Mouse (Mus musculus): ENCODE measurements around the gene Fam8a1.
A peak's percentile ranks its signal among the peaks of the same experiment; 100 is the strongest.

The Fam8a1 gene

DNA sequence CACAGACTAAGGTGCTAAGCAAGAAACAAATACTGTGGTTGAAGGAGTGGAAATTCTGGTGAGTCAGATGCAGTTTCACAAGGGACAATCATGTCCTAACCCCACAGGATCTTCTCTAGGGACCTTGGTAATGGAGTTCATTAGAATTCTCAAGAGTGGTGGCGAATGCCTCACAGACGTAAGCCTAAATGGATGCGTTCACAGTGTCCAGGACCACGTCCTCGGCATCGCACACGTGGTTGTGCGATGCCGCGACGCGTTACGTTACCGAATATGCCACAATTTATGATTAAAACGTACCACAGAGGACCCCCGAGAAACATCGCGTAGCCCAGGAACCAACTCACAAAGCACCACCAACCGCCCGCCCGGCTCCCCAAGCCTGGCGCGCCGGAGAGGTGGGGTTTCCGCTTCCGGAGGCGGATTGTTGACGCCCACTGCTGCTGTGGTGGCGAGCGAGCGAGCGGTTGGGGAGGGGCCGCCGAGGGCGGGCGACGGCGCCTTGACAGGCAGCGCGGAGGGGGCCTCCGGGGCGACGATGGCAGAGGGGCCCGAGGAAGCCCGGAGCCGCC lies at the start of gene Fam8a1:
Fam8a1 (plus strand) TSS at position 475 of the 572 bp plus-strand sequence.
- peak; percentile 84 to 90 for DNase-seq (ENCODE audit: low spot score in 2 of 2)

DNA sequence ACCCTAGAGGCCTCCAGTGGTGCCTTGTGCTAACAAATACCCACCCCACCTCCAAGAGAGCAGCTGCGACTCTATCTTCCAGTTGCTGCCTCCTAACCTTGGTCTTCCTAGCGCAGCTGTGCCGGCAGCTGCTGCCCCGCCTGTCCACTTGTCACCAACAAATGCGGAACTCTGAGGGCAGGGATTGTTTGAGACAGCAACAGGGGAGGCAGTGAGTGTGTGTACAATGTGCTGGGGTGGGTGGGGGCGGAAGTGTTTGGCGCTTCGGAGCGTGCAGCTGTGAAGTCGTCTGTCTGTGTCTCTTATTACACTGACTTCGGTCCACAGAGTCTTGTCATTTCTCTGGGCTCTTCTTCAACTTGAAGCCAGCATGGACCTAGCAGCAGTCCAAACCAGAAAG lies 49.7 kb upstream of the Fam8a1 start:
- no peak for DNase-seq (ENCODE audit: low spot score in 2 of 2)

DNA sequence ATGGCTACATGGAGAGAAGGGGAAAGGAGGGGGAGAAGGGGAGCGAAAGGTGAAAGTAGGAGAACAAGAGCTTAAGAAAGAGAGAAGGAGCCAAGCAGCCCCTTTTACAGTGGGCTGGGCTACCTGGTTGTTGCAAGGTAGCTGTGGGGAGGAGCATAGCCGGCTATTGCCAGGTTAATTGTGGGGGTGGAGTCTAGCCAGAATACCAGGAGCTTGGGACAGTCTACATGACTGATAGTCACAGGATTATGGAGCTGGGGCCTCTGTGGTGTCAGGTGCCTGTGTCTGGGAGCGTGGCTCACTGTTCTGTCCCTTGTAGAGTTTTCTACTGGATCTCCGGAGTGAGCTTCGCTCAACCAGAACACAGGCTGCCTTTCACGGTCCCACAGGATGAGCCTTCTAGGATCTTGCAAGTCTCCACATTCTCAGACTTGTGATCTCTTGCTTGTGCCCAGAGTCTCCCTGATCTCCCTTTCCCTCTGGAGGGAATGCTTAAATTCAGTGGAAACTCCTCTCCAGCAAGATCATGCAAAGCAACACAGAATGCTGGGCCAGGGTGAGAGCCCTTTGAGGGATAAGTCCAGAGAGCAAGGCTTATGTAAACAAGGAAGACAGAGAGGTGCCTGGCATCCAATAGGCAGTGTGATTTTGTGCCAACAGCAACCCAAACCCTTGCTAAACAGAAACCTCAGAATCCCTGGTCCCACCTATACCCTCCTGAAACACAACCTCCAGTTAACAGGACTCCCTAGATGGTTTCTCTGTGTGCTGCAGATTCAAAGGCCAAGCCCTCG lies 48.2 kb upstream of the Fam8a1 start:
- DNase-seq (ENCODE audit: low spot score in 2 of 2): no peak

DNA sequence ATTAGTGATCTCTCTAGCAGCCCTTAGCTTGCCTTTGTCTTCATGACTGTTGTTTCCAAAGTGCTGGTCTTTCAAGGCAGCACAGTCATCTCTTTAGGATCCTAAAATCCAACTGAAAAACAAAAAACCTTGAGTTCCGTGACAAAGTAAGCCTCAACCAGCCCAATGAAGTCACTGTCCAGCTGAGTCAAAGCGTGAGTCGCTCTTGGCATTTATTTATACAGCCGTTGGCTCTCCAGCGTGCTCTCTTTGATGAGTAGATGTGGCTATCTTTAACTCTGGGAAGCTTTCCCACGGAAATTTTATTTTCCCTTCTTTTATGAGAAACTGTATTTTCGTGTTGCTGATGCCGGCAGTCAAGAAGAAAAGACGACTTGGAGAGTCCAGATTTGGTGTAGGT lies 42.7 kb upstream of the Fam8a1 start:
- no peak for DNase-seq (ENCODE audit: low spot score in 2 of 2)

DNA sequence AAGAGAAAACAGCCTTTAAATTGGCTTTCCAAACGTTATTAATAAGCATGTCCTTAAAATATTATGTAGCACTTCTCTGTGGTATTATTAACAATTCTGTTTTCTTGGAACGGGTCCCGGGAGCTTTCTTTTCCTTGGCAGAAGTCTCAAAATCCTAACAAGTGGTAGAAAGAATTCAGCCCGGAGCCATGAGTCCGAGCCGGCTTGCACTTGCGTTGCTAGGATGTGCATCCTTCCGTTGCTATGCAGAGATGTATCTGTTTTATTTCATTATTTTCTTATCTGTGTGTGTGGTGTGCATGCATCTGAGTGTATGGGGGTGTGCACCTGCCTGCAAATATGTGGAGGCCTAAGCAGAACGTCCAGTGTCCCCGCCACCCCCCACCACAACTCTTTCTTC lies 41.5 kb upstream of the Fam8a1 start:
- peak; percentile 22 to 41 for DNase-seq (ENCODE audit: low spot score in 2 of 2)

DNA sequence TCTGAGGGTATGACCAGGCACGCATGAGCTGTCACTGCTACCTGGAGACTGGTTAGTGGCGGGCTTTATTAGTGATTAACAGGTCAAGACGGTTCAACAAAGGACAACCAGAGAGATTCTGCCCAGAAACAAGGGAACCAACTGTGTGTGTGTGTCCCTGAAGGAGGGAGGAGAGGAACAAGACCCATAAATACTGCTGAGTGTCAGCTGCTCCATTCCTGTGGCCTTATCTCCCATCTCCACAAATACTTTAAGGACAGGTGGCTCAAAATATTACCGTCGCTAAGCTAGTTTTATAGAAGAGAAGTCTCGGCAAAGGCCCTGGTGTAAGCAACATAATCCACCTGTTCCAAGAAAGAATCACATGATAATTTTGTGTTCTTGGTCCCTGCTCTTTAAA lies 39.9 kb upstream of the Fam8a1 start:
- no peak for DNase-seq (ENCODE audit: low spot score in 2 of 2)

- DNase-seq (ENCODE audit: low spot score in 2 of 2): no peak
Measured at GRCm38 (mm10) chr13:46632796-46633195, 36.5 kb upstream of the Fam8a1 start.

- DNase-seq (ENCODE audit: low spot score in 2 of 2): peak; percentile 54 to 60
Measured at GRCm38 (mm10) chr13:46633320-46634132, 35.8 kb upstream of the Fam8a1 start.

DNA sequence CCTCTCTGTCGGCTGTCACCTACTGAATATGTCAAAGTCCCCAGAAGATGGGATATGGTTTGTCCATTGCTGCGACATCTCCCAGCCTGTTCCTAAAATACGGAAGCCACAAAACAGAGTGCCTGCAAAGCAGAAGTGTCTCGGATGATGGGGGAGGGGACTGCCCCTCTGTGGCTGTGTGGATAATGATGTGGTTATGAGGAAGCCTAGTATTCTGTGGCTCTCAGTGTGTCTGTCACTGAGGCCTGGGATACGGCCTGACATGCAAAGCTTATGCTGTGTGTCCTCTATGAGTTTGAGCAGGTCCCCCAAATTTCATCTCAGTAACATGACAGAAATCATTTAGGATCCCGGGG lies 35.2 kb upstream of the Fam8a1 start:
- DNase-seq (ENCODE audit: low spot score in 2 of 2): peak; percentile 32 to 51

- no peak for DNase-seq (ENCODE audit: low spot score in 2 of 2)
Measured at GRCm38 (mm10) chr13:46640608-46641468, 28.5 kb upstream of the Fam8a1 start.

GRCm38 (mm10) chr13:46642318-46642717 lies 27.0 kb upstream of the Fam8a1 start:
- DNase-seq (ENCODE audit: low spot score in 2 of 2): no peak

- no peak for DNase-seq (ENCODE audit: low spot score in 2 of 2)
Measured at GRCm38 (mm10) chr13:46644175-46644574, 25.1 kb upstream of the Fam8a1 start.

- no peak for DNase-seq (ENCODE audit: low spot score in 2 of 2)
Measured at GRCm38 (mm10) chr13:46645476-46645875, 23.8 kb upstream of the Fam8a1 start.

GRCm38 (mm10) chr13:46651853-46652252 lies 17.5 kb upstream of the Fam8a1 start:
- DNase-seq (ENCODE audit: low spot score in 2 of 2): no peak

DNA sequence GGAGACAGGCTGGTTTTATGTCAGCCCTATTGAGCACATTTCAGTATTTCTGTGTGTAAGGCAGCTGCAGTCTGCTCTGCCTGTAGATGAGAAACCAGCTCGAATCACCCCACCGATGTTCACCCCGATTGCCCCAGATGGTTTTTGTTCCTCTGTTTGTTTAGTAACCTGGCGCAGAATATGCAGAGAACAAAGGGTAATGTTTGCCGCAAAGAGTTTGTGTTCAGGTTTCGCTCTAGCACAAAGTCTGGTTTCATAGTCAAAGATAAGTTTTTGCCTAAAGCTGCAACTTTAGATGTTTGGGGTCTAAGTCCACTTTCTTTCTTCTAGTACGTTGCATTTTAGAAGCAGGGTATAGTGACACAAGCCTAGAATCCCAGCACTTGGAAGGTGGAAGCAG lies 16.7 kb upstream of the Fam8a1 start:
- DNase-seq (ENCODE audit: low spot score in 2 of 2): no peak

GRCm38 (mm10) chr13:46653671-46654070 lies 15.7 kb upstream of the Fam8a1 start:
- no peak for DNase-seq (ENCODE audit: low spot score in 2 of 2)

DNA sequence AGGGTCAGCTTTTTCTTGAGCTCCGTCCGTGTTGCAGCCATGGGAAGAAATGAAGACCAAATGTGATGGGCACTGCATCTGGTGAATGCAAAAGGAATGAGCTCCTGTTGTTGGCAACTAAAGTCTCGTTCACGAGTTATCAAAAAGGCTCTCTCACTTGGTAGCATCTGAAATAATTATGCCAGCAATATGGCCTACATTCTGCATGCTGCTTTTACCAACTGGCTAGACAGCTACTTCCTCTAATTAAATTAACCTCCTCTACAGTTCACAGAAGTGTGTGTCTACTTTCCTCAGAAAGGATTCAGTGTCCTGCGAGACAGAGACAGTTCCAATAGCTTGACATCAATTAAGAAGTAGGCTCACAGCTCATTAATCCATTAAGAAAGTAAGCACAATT lies 14.8 kb upstream of the Fam8a1 start:
- DNase-seq (ENCODE audit: low spot score in 2 of 2): no peak

GRCm38 (mm10) chr13:46659211-46659610 lies 10.1 kb upstream of the Fam8a1 start:
- DNase-seq (ENCODE audit: low spot score in 2 of 2): no peak

DNA sequence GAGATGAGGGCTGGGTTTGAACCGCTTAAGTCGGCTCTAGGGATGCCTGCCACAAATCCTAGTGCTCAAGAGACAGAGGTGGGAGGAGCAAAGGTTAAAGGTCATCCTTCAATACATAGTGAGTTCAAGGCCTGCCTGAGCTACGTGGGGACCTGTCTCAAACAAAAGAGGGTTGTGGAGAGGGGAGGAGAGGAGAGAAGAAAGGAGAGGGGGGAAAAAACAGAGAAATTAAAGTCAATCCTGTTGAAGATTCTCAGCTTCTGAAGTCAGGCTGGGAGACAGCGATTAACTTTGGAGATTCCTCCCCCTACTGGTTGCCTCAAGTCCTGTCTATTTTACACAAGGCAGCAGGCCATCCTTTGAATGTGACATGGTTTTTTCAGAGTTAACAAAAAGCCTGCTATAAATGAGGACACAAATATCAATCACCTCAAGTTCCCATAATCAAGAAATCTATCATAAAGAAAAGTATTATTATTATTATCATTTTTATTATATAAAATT lies 5.8 kb upstream of the Fam8a1 start:
- peak in 1 of 2 experiments; percentile 28 for DNase-seq (ENCODE audit: low spot score in 2 of 2)

GRCm38 (mm10) chr13:46669620-46670271 lies 424 bp downstream of the Fam8a1 start:
- DNase-seq (ENCODE audit: low spot score in 2 of 2): peak; percentile 12 to 27

- DNase-seq (ENCODE audit: low spot score in 2 of 2): no peak
Measured at GRCm38 (mm10) chr13:46670514-46670913, 1.2 kb downstream of the Fam8a1 start.

Data from frontal cortex, postnatal 10 days (tissue).